In genomic region chr6:65153570-65153969, GRCm38 (mm10) we compare ENCODE assay signal across 27 mouse cellular contexts.
"Had no signal": no experiment of that assay in that cellular context is flagged by ENCODE, and none has a peak within 500 bp of the region (broad histone marks: within the 10 kb centered on the region; RNA-seq: fewer than 3 reads in every experiment).

No protein-coding gene starts in this region.

- ATAC-seq: hindbrain, embryonic 16.5 days; inflammation-experienced regulatory T-cells, adult 6 months; intestine, embryonic 15.5 days; intestine, postnatal 0 days had no signal

- H3K4me2 ChIP-seq: heart, embryonic 12.5 days; hindbrain, embryonic 12.5 days; hindbrain, embryonic 14.5 days; intestine, embryonic 15.5 days; kidney, embryonic 15.5 days; limb, embryonic 13.5 days; limb, embryonic 15.5 days; liver, embryonic 13.5 days; liver, embryonic 15.5 days had no signal

- H3K9me3 ChIP-seq: heart, embryonic 10.5 days; heart, embryonic 12.5 days; hindbrain, embryonic 10.5 days; hindbrain, embryonic 12.5 days; intestine, embryonic 15.5 days; kidney, embryonic 15.5 days; limb, embryonic 13.5 days; limb, embryonic 15.5 days; liver, embryonic 13.5 days; liver, embryonic 15.5 days had no signal

- H3K9ac ChIP-seq: heart, embryonic 12.5 days; hindbrain, embryonic 12.5 days; hindbrain, embryonic 14.5 days; intestine, embryonic 15.5 days; kidney, embryonic 15.5 days; limb, embryonic 13.5 days; limb, embryonic 15.5 days; liver, embryonic 13.5 days; liver, embryonic 15.5 days had no signal

- H3K4me1 ChIP-seq: heart, embryonic 10.5 days; heart, embryonic 12.5 days; intestine, embryonic 15.5 days; limb, embryonic 13.5 days; liver, embryonic 13.5 days; liver, embryonic 15.5 days had no signal

- DNase-seq: gastrocnemius, postnatal 14 days; gastrocnemius, postnatal 36 days; heart, adult 18-20 months; heart, postnatal 10 days; heart, postnatal 4 days; kidney, adult 2 months; kidney, adult 9 months; kidney, postnatal 14 days; kidney, postnatal 36 days; layer of hippocampus, adult 9-11 months; layer of hippocampus, postnatal 36 days; left cerebral cortex, postnatal 4 days; liver, embryonic 13.5 days had no signal

- H3K36me3 ChIP-seq: heart, embryonic 10.5 days; heart, embryonic 12.5 days; hindbrain, embryonic 10.5 days; hindbrain, embryonic 12.5 days; intestine, embryonic 15.5 days; kidney, embryonic 15.5 days; limb, embryonic 13.5 days; limb, embryonic 15.5 days; liver, embryonic 13.5 days; liver, embryonic 15.5 days had no signal

- H3K27me3 ChIP-seq: heart, embryonic 12.5 days; hindbrain, embryonic 12.5 days; intestine, embryonic 15.5 days; kidney, embryonic 15.5 days; limb, embryonic 13.5 days; limb, embryonic 15.5 days; liver, embryonic 13.5 days; liver, embryonic 15.5 days had no signal

- H3K4me3 ChIP-seq: heart, embryonic 10.5 days; heart, embryonic 12.5 days; hindbrain, embryonic 10.5 days; hindbrain, embryonic 12.5 days; intestine, embryonic 15.5 days; kidney, embryonic 15.5 days; limb, embryonic 13.5 days; limb, embryonic 15.5 days; liver, embryonic 13.5 days; liver, embryonic 15.5 days had no signal

- H3K27ac ChIP-seq: heart, embryonic 10.5 days; hindbrain, embryonic 10.5 days; hindbrain, embryonic 12.5 days; hindbrain, embryonic 14.5 days; intestine, embryonic 15.5 days; kidney, embryonic 15.5 days; kidney, postnatal 0 days; limb, embryonic 13.5 days; limb, embryonic 15.5 days; liver, embryonic 13.5 days; liver, embryonic 15.5 days had no signal
